Mouse (Mus musculus) midbrain, embryonic 12.5 days (tissue): ENCODE measurements around the gene Phpt1. TPM values are rescaled to one million over a fixed set of nuclear protein-coding genes. Genes with fewer than 3 reads are reported as not detected.

Source experiments
- ATAC-seq: fragments of 200-750 bp; cut with Nextera tagmentation; 2 replicates; pipeline ENCODE4 v1.8.0; 2017; ENCODE audit warnings: low read depth, moderate TSS enrichment, moderate library complexity; ENCODE audit not compliant: low FRiP score
- H3K27ac ChIP-seq: fragments of 300-500 bp; sonication (generic); replicated peaks from 2 replicates; pipeline ENCODE4 v1.5.1; 2016; ENCODE audit warnings: mild to moderate bottlenecking
- H3K27me3 ChIP-seq: fragments of 300-500 bp; sonication (generic); 2 replicates; pipeline ENCODE4 v1.6.1; 2016; ENCODE audit warnings: mild to moderate bottlenecking
- H3K36me3 ChIP-seq: fragments of 300-500 bp; sonication (generic); 2 replicates; pipeline ENCODE4 v1.6.1; 2016
- H3K4me1 ChIP-seq: fragments of 300-500 bp; sonication (generic); 2 replicates; pipeline ENCODE4 v1.6.1; 2016
- H3K4me2 ChIP-seq: fragments of 300-500 bp; sonication (generic); replicated peaks from 2 replicates; pipeline ENCODE4 v1.6.1; 2016; ENCODE audit warnings: mild to moderate bottlenecking, moderate library complexity
- H3K4me3 ChIP-seq: fragments of 300-500 bp; sonication (generic); 2 replicates; pipeline ENCODE4 v1.5.1; 2016; ENCODE audit warnings: mild to moderate bottlenecking
- H3K9ac ChIP-seq: fragments of 300-500 bp; sonication (generic); replicated peaks from 2 replicates; pipeline ENCODE4 v1.6.1; 2016; ENCODE audit warnings: mild to moderate bottlenecking, moderate library complexity
- H3K9me3 ChIP-seq: fragments of 300-500 bp; sonication (generic); 2 replicates; pipeline ENCODE4 v1.6.1; 2016; ENCODE audit warnings: mild to moderate bottlenecking
- WGBS: fragments of 180-500 bp; shearing (Covaris S2); methylation state at CpG from one replicate; pipeline ENCODE4 v1.1.7; 2016; 5-methylcytosine and 5-hydroxymethylcytosine counted together
- polyA plus RNA-seq: library from polyadenylated mRNA; unstranded; fragments of >200 nt; fragmentation: Nextera tagmentation; extraction: Ambion mirVana; gene quantifications from 2 replicates; pipeline ENCODE4 v1.2.1, GENCODE M21; 2016

Gene Phpt1
- 166 and 173 TPM in 2 replicates for polyA plus RNA-seq

DNA sequence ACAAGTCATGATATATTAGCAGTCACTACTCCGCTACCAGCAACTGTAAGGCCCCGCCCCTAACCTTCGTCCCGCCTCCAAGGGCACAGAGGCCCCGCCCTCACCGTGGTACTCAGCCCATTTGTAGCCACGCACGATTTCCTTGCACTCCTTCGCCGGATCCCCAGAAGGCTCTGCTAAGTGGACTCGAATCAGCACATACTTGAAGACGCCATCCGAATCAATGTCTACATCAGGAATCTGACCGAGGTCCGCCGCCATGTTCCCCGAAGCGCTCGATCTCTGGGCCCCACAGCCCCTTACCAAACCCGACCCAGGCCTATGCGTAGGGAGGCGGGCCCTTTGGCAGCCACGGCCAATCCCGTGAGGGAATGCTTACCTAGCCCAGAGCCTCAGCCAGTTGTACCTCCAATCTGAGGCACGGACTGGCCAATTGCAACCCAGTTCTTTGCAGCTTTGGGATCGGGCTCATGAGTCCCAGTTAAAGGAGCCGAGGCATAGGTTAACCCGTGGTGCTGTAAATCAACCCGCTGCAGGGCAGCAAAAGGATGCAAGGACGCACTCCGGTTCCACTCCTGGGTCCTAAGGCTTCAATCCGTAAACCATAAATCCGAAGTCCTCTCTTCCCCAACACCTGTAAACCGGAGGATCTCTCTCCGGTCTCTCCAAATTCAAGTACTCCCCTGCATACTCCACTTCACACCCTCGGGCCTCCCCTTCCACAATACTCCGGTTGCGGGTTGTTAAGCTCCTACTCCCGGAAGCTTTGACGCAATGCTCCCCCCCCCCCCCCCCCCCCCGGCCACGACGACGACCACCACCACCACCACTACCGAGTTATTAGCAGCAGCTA, at the start of gene Phpt1, which contains the start of gene Mamdc4:
Gene Phpt1 (minus strand): TSS at position 646 of the 853 bp plus-strand sequence.
Gene Mamdc4 (minus strand): TSS at position 267 of the 853 bp plus-strand sequence.
- Histone ChIP-seq H3K9me3 (no peaks in the 10 kb centered on the region), H3K27ac (peak within 1 kb of the TSS; percentile 86), H3K9ac (peak within 1 kb of the TSS; percentile 66), H3K4me3 (peak within 1 kb of the TSS; percentile 58), H3K4me2 (peak within 1 kb of the TSS; percentile 94), H3K36me3 (peaks cover 23% of the 10 kb centered on the region), H3K27me3 (peaks cover 42% of the 10 kb centered on the region), H3K4me1 (peaks cover 48% of the 10 kb centered on the region)
- peak; percentile 98 for ATAC-seq
- under 1% methylated on average over 39 of the region's 45 CpGs for WGBS

DNA sequence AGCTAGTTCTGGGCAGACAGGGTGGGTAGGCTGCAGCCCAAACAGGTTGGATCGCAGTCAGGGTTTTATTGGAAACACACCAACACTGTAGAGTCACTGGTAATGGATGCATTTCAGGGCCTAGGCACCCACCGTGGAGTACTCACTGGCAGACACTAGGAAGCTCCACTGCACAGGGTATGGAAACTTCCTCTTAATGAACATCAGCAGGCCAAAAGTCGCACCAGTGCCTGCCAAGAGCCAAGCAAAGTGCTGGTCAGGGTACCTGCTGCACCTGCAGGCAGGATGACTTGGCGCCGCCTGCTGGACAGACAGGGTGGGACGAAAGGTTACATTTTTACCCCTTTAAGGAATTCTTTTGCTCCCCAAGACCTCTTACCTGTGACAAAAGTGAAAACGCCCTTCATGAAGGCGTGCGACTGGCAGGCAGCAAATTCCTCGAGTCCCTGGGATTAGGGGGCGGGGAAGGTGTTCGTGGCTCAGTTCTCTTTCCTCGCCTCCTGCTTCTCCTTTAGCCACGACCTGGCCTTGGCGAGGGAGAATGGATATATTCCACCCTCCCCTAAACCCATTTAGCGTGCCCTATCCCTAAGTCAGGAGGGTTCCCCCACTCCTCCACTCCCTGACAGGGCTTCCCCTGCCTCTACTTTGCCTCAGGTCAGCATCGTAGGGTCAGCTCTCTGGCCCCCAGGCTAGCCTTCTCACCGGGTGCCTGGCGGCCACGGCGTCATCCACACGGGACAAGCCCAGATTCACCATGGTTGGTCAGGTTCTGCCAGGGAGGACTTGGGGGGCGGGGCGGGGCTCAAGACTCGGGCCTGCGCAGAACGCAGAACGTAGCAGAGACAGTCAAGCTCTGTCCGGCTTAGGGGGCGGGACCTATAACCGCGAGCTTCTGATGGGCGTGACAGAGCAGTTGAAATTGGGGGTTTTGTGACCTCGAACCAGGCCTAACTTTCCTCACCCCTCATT, 46.5 kb upstream of the Phpt1 start, which contains the start of gene Tmem141:
Gene Tmem141 (minus strand): TSS at position 777 of the 972 bp plus-strand sequence.
- peaks cover 8% of the 10 kb centered on the region for H3K4me1 ChIP-seq
- H3K9me3 ChIP-seq = no peaks in the 10 kb centered on the region
- H3K27me3 ChIP-seq = peaks cover 42% of the 10 kb centered on the region
- H3K4me3 ChIP-seq = peak within 1 kb of the TSS; percentile 47
- H3K27ac ChIP-seq = 0 out of 2 replicates have a peak within 1 kb of the TSS, but pooled peaks have one; percentile 46
- no peaks in the 10 kb centered on the region for H3K36me3 ChIP-seq
- WGBS = 6% methylated on average over 34 of the region's 34 CpGs
- H3K4me2 ChIP-seq = peak within 1 kb of the TSS; percentile 75
- peak within 1 kb of the TSS; percentile 66 for H3K9ac ChIP-seq
- peak; percentile 93 for ATAC-seq

DNA sequence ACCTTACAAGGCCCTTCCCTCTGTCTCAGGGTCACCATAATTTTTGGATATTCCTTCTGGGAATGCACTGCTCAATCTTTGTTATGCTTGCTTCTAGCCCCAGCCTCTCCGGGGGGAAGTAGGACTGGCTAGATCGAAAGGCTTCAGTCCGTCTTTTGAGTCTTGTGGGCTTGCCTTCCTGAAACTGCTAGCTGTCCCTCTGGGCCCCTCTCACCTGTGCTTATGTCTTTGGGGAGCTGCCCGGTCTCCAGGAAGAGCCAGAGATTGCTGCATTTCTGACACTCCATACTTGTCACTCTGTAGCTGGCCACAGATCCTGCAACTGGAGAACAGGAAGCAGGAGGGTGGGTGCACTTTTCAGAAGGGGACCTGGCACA, 45.8 kb upstream of the Phpt1 start:
- Histone ChIP-seq H3K36me3 (no peaks in the 10 kb centered on the region), H3K9ac (no peak overlapping the region), H3K27ac (no peak overlapping the region), H3K27me3 (peaks cover 49% of the 10 kb centered on the region), H3K4me1 (peaks cover 8% of the 10 kb centered on the region), H3K9me3 (no peaks in the 10 kb centered on the region), H3K4me2 (peak overlapping the region; percentile 75; the same call in 1 of the 2 replicates), H3K4me3 (peak overlapping the region; percentile 47; the same call in 1 of the 2 replicates)
- ATAC-seq = no peak
- 93% methylated on average over 4 of the region's 4 CpGs for WGBS

DNA sequence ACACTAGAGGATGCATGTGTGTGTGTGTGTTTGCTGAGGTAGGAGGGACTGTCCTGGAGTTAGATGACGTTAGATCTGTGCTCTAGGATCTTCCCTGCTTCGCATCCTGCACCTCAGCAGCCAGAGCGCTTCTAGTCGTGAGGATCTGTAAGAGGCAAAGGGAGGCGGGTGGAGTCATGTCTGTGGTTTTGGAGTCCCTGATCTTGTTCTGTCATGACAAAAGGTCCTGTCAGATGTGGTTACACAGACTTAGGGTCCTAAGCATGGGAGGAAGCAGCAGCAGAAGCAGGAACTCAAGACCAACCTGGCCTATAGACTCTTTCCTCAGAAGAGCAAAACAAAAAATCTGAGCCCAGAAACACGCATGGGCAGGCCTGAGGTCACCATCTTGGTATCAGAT, 45.4 kb upstream of the Phpt1 start:
- Histone ChIP-seq H3K27ac (no peak overlapping the region), H3K4me3 (no peak overlapping the region), H3K4me1 (peaks cover 8% of the 10 kb centered on the region), H3K9ac (no peak overlapping the region), H3K9me3 (no peaks in the 10 kb centered on the region), H3K4me2 (no peak overlapping the region), H3K27me3 (peaks cover 54% of the 10 kb centered on the region), H3K36me3 (no peaks in the 10 kb centered on the region)
- WGBS = 78% methylated on average over 6 of the region's 6 CpGs
- ATAC-seq = no peak

DNA sequence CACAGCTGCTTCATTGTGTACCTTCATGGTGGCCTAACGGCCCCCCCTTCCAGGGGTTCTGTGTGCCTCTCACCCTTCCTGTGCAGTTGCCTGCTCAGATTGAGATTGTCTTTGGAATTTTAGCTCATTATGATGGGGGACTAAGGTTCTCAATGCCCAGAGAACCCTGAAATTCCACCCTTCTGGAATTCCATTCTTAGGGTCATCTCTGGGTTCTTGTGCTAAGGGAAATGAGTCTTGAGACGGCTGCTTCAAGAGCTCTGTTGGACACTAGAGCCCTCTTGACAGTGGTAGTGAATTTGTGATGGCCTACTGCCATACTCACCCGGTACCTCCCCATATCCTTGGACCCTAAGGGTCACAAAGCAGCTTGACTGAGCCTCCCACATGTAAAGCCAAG, 42.6 kb upstream of the Phpt1 start, which contains the start of gene Ccdc183:
Gene Ccdc183 (minus strand): TSS at position 101 of the 400 bp plus-strand sequence.
- Histone ChIP-seq H3K4me3 (no peak within 1 kb of the TSS), H3K4me1 (peaks cover 8% of the 10 kb centered on the region), H3K36me3 (no peaks in the 10 kb centered on the region), H3K27me3 (peaks cover 66% of the 10 kb centered on the region), H3K4me2 (no peak within 1 kb of the TSS), H3K27ac (no peak within 1 kb of the TSS), H3K9ac (no peak within 1 kb of the TSS), H3K9me3 (no peaks in the 10 kb centered on the region)
- ATAC-seq = no peak
- 65% methylated on average over 3 of the region's 3 CpGs for WGBS

DNA sequence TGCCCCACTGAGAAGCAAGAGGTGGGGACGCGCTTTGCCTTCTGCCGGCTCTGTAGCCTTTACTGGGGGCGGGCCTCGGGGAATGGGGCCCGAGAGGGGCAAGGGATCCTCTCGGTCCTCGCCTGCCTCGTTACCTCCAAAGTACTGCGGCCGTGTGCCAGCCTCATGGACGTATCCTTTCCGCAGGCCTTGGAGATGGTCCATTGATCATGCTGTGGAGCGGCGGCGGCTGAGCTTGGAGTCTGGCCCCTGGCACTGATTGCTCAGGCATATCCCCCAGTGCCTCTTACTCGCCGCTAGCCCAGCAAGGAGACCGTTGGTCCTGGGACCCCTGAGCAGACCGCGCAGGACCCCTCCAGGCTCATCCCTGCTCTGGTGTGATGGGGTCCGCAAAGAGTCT, 41.4 kb upstream of the Phpt1 start:
- 19% methylated on average over 22 of the region's 22 CpGs for whole genome bisulfite sequencing
- Histone ChIP-seq H3K27ac (no peak overlapping the region), H3K9ac (no peak overlapping the region), H3K27me3 (peaks cover 75% of the 10 kb centered on the region), H3K4me3 (no peak overlapping the region), H3K4me2 (0 out of 2 replicates have a peak overlapping the region, but pooled peaks have one; percentile 5), H3K9me3 (no peaks in the 10 kb centered on the region), H3K36me3 (no peaks in the 10 kb centered on the region), H3K4me1 (peaks cover 3% of the 10 kb centered on the region; the same call in 1 of the 2 replicates)
- ATAC-seq = no peak

DNA sequence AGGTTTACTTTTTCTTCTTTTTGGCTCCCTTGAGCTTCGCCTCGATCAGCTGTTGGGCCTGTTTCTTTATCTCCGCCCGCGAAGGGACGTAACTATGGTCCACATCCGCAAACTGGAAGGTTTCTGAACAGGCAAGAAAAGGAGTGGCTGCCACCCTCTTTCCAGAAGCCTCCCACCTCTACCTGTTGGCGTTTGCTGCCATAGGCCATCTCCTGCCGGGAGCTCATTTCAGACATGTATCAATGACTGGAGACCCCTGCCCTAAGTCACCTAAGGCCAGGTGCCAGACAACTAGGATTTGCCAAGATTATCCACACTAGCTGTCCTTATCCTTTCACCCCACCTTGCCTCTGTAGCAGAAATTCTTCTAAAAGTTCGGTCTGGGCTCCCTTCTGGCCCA, 33.6 kb upstream of the Phpt1 start:
- Histone ChIP-seq H3K9ac (peak overlapping the region; percentile 97; the same call in 1 of the 2 replicates), H3K27me3 (peaks cover 26% of the 10 kb centered on the region), H3K9me3 (no peaks in the 10 kb centered on the region), H3K4me2 (peak overlapping the region; percentile 71), H3K27ac (peak overlapping the region; percentile 94; the same call in 1 of the 2 replicates), H3K4me1 (peaks cover 19% of the 10 kb centered on the region), H3K4me3 (peak overlapping the region; percentile 98), H3K36me3 (no peaks in the 10 kb centered on the region)
- WGBS = 70% methylated on average over 10 of the region's 10 CpGs
- ATAC-seq = peak; percentile 11; the same call in 1 of the 2 replicates

DNA sequence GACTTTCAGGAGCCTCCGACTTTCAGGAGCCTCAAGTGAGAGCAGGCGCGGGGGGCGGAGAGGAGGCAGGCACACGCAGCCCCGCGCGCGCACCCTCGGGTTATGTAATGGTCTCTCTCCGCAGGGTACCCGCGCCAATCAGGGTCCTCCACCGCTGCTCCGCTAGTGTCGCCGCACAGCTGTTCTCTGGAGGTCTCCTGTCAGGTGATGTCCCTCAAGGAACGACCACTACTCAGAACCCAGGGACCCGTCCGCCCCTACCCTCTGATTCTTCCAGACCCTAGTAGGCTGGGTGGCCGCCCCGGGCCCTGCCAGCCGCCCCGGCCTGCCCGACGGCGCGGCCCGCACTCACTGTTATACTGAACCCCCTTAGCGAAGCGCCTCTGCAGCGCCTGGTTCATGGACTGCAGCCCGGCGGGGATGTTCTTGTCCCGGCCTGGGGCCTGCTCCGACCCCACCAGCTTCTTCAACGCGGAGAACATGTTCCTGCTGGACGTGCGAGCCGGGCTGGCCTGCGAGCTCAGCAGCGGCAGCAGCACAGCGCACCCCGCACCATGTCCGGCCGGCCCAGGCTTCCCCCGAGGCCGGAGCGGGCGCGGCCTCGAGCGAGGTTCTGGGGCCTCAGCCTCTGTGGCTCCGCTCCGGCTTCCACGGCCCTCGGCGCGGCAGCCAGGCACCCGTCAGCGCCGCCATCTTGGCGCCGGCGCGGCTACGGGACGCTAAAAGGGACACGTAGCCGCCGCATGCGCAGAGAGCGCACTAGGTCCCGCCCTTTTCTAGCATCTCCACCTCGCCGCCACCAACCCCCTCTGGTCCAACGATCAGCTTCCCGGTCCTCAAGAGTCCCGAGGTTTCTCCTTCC, 33.0 kb upstream of the Phpt1 start, which contains the start of gene Rabl6:
Gene Rabl6 (minus strand): TSS at position 761 of the 862 bp plus-strand sequence.
- Histone ChIP-seq H3K9ac (peak within 1 kb of the TSS; percentile 97), H3K27ac (peak within 1 kb of the TSS; percentile 94), H3K4me3 (peak within 1 kb of the TSS; percentile 98), H3K4me1 (peaks cover 19% of the 10 kb centered on the region), H3K36me3 (no peaks in the 10 kb centered on the region), H3K9me3 (no peaks in the 10 kb centered on the region), H3K27me3 (peaks cover 23% of the 10 kb centered on the region), H3K4me2 (peak within 1 kb of the TSS; percentile 71)
- under 1% methylated on average over 80 of the region's 80 CpGs for WGBS
- peak; percentile 91 for ATAC-seq

DNA sequence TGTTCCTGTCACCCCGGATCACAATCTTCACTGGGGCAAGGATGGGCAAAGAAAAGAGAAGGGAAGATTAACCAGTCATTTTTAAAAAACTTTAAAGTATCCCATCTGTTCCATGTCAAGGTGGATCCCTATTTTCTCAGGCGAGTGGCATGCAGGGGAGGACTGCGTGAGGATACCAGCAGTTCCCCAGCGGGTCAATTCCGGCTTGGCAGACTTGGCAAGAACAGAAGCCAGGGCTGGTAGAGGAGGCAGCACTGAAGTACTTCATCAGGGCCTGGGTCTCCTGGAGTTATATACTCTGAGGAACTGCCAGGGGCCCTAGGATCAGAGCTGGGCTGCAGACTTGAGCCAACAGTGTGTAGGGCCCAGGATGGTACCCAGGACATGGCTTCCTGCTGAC, 27.5 kb upstream of the Phpt1 start:
- ATAC-seq = no peak
- Histone ChIP-seq H3K27ac (no peak overlapping the region), H3K9ac (no peak overlapping the region), H3K36me3 (peaks cover 48% of the 10 kb centered on the region), H3K27me3 (no peaks in the 10 kb centered on the region), H3K4me3 (no peak overlapping the region), H3K4me2 (no peak overlapping the region), H3K9me3 (no peaks in the 10 kb centered on the region), H3K4me1 (peaks cover 14% of the 10 kb centered on the region)
- 94% methylated on average over 5 of the region's 5 CpGs for WGBS

DNA sequence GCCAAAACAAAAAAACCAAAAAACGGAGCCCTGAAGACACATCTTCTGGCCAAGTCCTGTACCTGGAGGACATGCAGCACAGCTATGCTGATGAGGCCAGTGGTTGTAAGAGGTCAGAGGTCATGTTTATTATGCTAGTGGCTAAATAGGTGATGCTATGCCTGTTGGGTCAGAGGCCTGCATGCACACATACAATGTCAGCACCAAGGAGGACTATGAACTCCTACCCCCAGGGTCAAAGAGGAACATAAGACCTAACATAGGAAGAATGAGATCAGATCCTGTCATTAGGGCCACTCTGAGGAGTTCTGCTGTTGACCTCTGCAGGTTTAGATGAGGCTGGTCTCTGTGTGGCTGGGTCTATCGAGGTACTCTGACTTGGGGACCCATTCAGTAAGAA, 25.0 kb upstream of the Phpt1 start:
- Histone ChIP-seq H3K9ac (no peak overlapping the region), H3K27me3 (no peaks in the 10 kb centered on the region), H3K4me3 (no peak overlapping the region), H3K27ac (no peak overlapping the region), H3K9me3 (no peaks in the 10 kb centered on the region), H3K36me3 (peaks cover 73% of the 10 kb centered on the region), H3K4me1 (no peaks in the 10 kb centered on the region), H3K4me2 (no peak overlapping the region)
- ATAC-seq = no peak
- 96% methylated on average over 2 of the region's 2 CpGs for WGBS

DNA sequence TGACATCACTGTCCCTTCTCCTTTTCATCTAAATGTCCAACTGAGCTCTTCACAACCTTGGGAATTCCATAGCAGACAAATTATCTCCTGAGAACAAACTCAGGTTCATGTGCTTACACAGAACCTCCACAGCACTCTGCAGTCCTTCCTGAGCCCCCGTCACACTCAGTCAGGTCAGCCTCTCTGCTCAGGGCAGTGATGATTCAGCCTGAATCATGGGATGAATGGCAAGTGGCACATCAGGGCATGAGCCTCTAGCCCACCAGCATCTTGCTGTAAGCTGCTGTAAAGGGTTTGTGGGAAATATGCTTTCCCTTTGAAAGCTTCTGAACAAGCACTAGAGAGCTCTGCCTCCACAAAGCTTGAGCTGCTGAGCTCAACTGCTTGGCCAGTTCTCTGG, 23.7 kb upstream of the Phpt1 start:
- Histone ChIP-seq H3K36me3 (peaks cover 80% of the 10 kb centered on the region), H3K9ac (no peak overlapping the region), H3K4me1 (no peaks in the 10 kb centered on the region), H3K4me3 (no peak overlapping the region), H3K9me3 (no peaks in the 10 kb centered on the region), H3K27ac (no peak overlapping the region), H3K27me3 (no peaks in the 10 kb centered on the region), H3K4me2 (no peak overlapping the region)
- 90% methylated on average over 1 of the region's 1 CpGs for WGBS
- ATAC-seq = no peak
